In the genomic region with DNA sequence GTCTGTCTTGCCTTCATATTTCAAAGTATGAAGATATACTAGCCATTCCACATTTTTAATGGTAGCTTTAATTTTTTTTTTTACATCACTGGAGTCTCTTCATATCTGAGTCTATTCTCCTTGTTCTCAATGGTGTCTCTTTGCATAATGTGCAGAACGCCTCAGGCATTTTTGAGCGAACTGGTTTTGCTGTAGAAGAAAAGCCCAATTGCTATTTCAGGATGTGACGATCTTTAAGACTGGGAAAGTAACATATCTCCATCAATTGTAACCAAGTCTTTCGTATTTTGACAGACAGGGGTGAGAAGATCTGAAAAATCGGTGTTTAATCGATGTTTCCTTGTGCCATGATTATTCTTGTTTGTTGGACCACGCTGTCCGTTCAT, we compare ENCODE assay signal across 14 mouse cellular contexts.
"Had no signal": no experiment of that assay in that cellular context is flagged by ENCODE, and none has a peak within 500 bp of the region (broad histone marks: within the 10 kb centered on the region; RNA-seq: fewer than 3 reads in every experiment).

No protein-coding gene starts in this region.

- H3K9me3 ChIP-seq: heart, embryonic 10.5 days; heart, embryonic 12.5 days; hindbrain, embryonic 10.5 days; intestine, embryonic 15.5 days; limb, embryonic 10.5 days; limb, embryonic 12.5 days had no signal

- ATAC-seq: inflammation-experienced regulatory T-cells, adult 6 months; intestine, postnatal 0 days had no signal

- H3K4me1 ChIP-seq: heart, embryonic 10.5 days; heart, embryonic 12.5 days; intestine, embryonic 15.5 days had no signal

- H3K27ac ChIP-seq: intestine, embryonic 15.5 days; layer of hippocampus, adult 2 months; left cerebral cortex, adult 2 months; limb, embryonic 10.5 days; limb, embryonic 12.5 days had no signal

- H3K27me3 ChIP-seq: heart, embryonic 12.5 days; intestine, embryonic 15.5 days had no signal

- H3K4me2 ChIP-seq: intestine, embryonic 15.5 days; limb, embryonic 12.5 days; liver, embryonic 11.5 days had no signal

- DNase-seq: gastrocnemius, postnatal 14 days; kidney, postnatal 25 days; liver had no signal

- H3K4me3 ChIP-seq: heart, embryonic 12.5 days; hindbrain, embryonic 10.5 days; intestine, embryonic 15.5 days; left cerebral cortex, adult 2 months; limb, embryonic 10.5 days; limb, embryonic 12.5 days had no signal

- H3K36me3 ChIP-seq: heart, embryonic 10.5 days; heart, embryonic 12.5 days; hindbrain, embryonic 10.5 days; intestine, embryonic 15.5 days; limb, embryonic 10.5 days; limb, embryonic 12.5 days had no signal

- H3K9ac ChIP-seq: heart, embryonic 12.5 days; intestine, embryonic 15.5 days; limb, embryonic 12.5 days had no signal
